Mouse (Mus musculus): ENCODE measurements at regions not wholly inside any gene's neighbourhood (a gene's known extent, or its start where the extent isn't known, plus 50 kb on each side); places are given as distances from the start of the nearest gene placed in this dataset.

- DNase-seq, result no peak
These were observed 73.1 kb upstream of the Cpm start for GRCm38 (mm10) chr10:117556027-117556789.

GRCm38 (mm10) chr10:117555542-117555941 lies 73.8 kb upstream of the Cpm start:
- DNase-seq, result no peak

- DNase-seq, result no peak
These were observed 74.3 kb upstream of the Cpm start for GRCm38 (mm10) chr10:117555044-117555443.

- DNase-seq, result no peak
These were observed 74.8 kb upstream of the Cpm start for GRCm38 (mm10) chr10:117554533-117554932.

- no peak for DNase-seq
These were observed 75.8 kb upstream of the Cpm start for GRCm38 (mm10) chr10:117553211-117554186.

GRCm38 (mm10) chr10:117552049-117552652 lies 77.1 kb upstream of the Cpm start:
- no peak for DNase-seq

GRCm38 (mm10) chr10:117551234-117552048 lies 77.9 kb upstream of the Cpm start:
- no peak for DNase-seq

GRCm38 (mm10) chr10:117549854-117550605 lies 79.3 kb upstream of the Cpm start:
- no peak for DNase-seq

GRCm38 (mm10) chr10:117549506-117549830 lies 79.8 kb upstream of the Cpm start:
- no peak for DNase-seq

- DNase-seq, result no peak
These were observed 80.4 kb upstream of the Cpm start for GRCm38 (mm10) chr10:117548775-117549505.

- DNase-seq, result no peak
These were observed 81.0 kb upstream of the Cpm start for GRCm38 (mm10) chr10:117548262-117548661.

GRCm38 (mm10) chr10:117547275-117547674 lies 82.0 kb upstream of the Cpm start:
- no peak for DNase-seq

GRCm38 (mm10) chr10:117545842-117546631 lies 83.3 kb upstream of the Cpm start:
- DNase-seq, result no peak

GRCm38 (mm10) chr10:117544680-117545546 lies 84.4 kb upstream of the Cpm start:
- DNase-seq, result no peak

GRCm38 (mm10) chr10:117543995-117544679 lies 85.2 kb upstream of the Cpm start:
- DNase-seq, result no peak

- DNase-seq, result no peak
These were observed 85.7 kb upstream of the Cpm start for GRCm38 (mm10) chr10:117543696-117543950.

GRCm38 (mm10) chr10:117542886-117543695 lies 86.2 kb upstream of the Cpm start:
- DNase-seq, result no peak

GRCm38 (mm10) chr10:117542351-117542750 lies 86.9 kb upstream of the Cpm start:
- DNase-seq, result no peak

Measured in cerebellum, adult 11-12 months (tissue).